Mouse (Mus musculus) cortical plate, adult 2 months (tissue): Measurements from ENCODE around the gene Furin. TPM values are rescaled to one million over a fixed set of nuclear protein-coding genes. Genes with fewer than 3 reads are reported as not detected.

ENCODE experiments used
- H3K27ac ChIP-seq: fragments of 200-500 bp; 2 replicates; pipeline ENCODE4 v1.5.1; 2012; ENCODE audit warnings: low read length, control low read depth, inconsistent platforms; ENCODE audit not compliant: insufficient read depth
- H3K4me1 ChIP-seq: fragments of 200-500 bp; 2 replicates; pipeline ENCODE4 v1.6.1; 2011; ENCODE audit warnings: low read length; ENCODE audit not compliant: control insufficient read depth, insufficient read depth
- H3K4me3 ChIP-seq: fragments of 200-500 bp; 2 replicates; pipeline ENCODE4 v1.5.1; 2011; ENCODE audit warnings: mild to moderate bottlenecking, low read length, control low read depth; ENCODE audit not compliant: insufficient read depth
- CTCF ChIP-seq: fragments of 200-500 bp; IDR thresholded peaks from 2 replicates; pipeline ENCODE4 v1.5.1; 2011; ENCODE audit warnings: mild to moderate bottlenecking, control low read depth, low read length; ENCODE audit not compliant: insufficient read depth; ENCODE audit errors: extremely low read depth
- POLR2A ChIP-seq: fragments of 200-500 bp; IDR thresholded peaks from 2 replicates; pipeline ENCODE4 v1.6.1; 2011; ENCODE audit warnings: mild to moderate bottlenecking, low read length, control low read depth; ENCODE audit not compliant: insufficient read depth; ENCODE audit errors: extremely low read depth
- polyA plus RNA-seq: library from polyadenylated mRNA; depleted of rRNA; stranded (reverse); fragments of >200 nt; gene quantifications from 2 replicates; pipeline ENCODE4 v1.2.3, GENCODE M21; 2012; rRNA removed

Furin gene
- polyA plus RNA-seq, 1 experiment = 19.9 TPM

- H3K4me1 ChIP-seq = no peaks in the 10 kb centered on the region; the same call in none of the 2 replicates
- TF ChIP-seq CTCF = peak; percentile 62
- TF ChIP-seq POLR2A = peak; percentile 97
- H3K4me3 ChIP-seq = peak overlapping the region; percentile 60
Observed at GRCm38 (mm10) chr7:80339793-80340628, 65.2 kb downstream of the Furin start.

DNA sequence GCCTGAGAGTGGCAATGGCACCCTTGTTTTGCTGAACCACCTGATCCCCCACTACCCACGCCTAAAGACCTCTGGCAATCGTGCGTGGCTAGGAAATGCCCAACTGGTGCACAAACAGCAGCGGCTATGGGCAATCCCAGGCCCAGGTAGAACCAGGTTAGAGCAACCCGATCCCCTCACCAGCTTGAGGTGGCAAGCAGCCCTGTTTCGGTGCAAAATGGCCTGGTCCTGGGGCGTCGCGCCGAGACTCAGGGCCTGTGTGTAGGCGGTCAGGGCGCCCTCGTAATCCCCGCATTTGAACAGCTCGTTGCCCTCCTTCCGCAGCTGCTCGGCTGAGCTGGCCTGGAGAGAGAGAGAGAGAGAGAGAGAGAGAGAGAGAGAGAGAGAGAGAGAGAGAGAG is 65.9 kb downstream of the Furin start:
- H3K4me3 ChIP-seq = peak overlapping the region; percentile 60
- no peaks in the 10 kb centered on the region; the same call in none of the 2 replicates for H3K4me1 ChIP-seq
- no peak overlapping the region for H3K27ac ChIP-seq
- no peak for TF ChIP-seq CTCF
- TF ChIP-seq POLR2A = no peak

More at GRCm38 (mm10) chr7:80339793-80340628, 65.2 kb downstream of the Furin start:
- H3K27ac ChIP-seq = no peak overlapping the region; the same call in 1 of the 2 replicates

Other genes starting within 250 kb of the Furin start
- gene Sema4b, start 218.6 kb downstream of the Furin start, polyA plus RNA-seq = 11.6 and 12.5 TPM in 2 replicates
- gene Cib1, start 172.6 kb downstream of the Furin start, polyA plus RNA-seq = 31.9 and 35.9 TPM in 2 replicates
- gene Gdpgp1, start 172.6 kb downstream of the Furin start, polyA plus RNA-seq = 3.4 and 3.7 TPM in 2 replicates
- gene Ttll13, start 159.1 kb downstream of the Furin start, polyA plus RNA-seq = 0.98 and 1.5 TPM in 2 replicates
- gene Ngrn, start 144.2 kb downstream of the Furin start, polyA plus RNA-seq = 55.6 and 56.0 TPM in 2 replicates
- gene Vps33b, start 135.8 kb downstream of the Furin start, polyA plus RNA-seq = 23.2 and 25.6 TPM in 2 replicates
- gene Prc1, start 111.0 kb downstream of the Furin start, polyA plus RNA-seq = 0.98 and 3.0 TPM in 2 replicates
- gene Rccd1, start 81.0 kb downstream of the Furin start, polyA plus RNA-seq = 17.4 and 23.3 TPM in 2 replicates
- gene Unc45a, start 64.4 kb downstream of the Furin start, polyA plus RNA-seq = 55.4 and 56.8 TPM in 2 replicates
- gene Hddc3, start 62.3 kb downstream of the Furin start, polyA plus RNA-seq = 54.6 and 61.3 TPM in 2 replicates
- gene Man2a2, start 34.1 kb downstream of the Furin start, polyA plus RNA-seq = 112 and 115 TPM in 2 replicates
- 5.9 and 7.6 TPM in 2 replicates for gene Fes, start 17.5 kb downstream of the Furin start, polyA plus RNA-seq
- 4.0 and 4.6 TPM in 2 replicates for gene Blm, start 129.7 kb upstream of the Furin start, polyA plus RNA-seq